Mouse (Mus musculus) cortical plate, adult 2 months (tissue): ENCODE data around the gene Ccr7.

Source experiments
- CTCF ChIP-seq: fragments of 200-500 bp; IDR thresholded peaks from 2 replicates; pipeline ENCODE4 v1.5.1; 2011; ENCODE audit warnings: mild to moderate bottlenecking, control low read depth, low read length; ENCODE audit not compliant: insufficient read depth; ENCODE audit errors: extremely low read depth
- POLR2A ChIP-seq: fragments of 200-500 bp; IDR thresholded peaks from 2 replicates; pipeline ENCODE4 v1.6.1; 2011; ENCODE audit warnings: mild to moderate bottlenecking, low read length, control low read depth; ENCODE audit not compliant: insufficient read depth; ENCODE audit errors: extremely low read depth

DNA sequence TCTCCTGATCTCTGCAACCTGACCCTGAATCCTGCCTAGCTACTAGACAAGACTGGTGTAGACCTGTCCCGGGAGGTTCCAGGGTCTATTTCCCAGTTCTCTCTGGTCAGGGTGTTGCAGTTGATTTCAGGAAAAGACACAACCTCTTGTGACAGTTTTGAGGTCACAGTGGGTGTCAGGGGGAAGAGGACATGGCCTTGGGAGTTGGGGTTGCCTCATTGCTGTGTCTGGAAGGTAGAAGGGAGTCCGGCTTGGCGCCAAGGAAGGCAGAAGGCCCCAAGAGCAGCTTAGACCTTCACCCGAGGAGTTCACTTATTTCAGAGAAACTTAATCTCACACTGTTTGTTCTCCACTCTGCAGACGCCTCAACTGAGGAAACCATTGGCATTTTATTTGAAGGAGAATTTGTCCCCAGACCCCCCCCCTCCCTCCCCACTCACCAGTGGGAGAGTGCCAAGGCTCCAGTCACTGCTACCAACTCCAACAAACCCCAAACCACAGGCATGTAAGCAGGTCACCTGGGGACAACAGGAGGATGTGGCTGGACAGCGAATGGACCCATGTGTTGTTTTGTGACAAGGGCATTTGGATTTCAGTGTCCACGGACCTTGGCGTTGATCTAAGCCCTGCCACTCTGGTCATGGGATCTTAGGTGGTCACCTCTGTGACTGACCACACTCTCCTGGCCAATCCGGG, 52.2 kb downstream of the Ccr7 start:
- TF ChIP-seq CTCF (no peak), POLR2A (no peak)
